Comparison of ENCODE assay signal across 8 mouse cellular contexts in the genomic region with DNA sequence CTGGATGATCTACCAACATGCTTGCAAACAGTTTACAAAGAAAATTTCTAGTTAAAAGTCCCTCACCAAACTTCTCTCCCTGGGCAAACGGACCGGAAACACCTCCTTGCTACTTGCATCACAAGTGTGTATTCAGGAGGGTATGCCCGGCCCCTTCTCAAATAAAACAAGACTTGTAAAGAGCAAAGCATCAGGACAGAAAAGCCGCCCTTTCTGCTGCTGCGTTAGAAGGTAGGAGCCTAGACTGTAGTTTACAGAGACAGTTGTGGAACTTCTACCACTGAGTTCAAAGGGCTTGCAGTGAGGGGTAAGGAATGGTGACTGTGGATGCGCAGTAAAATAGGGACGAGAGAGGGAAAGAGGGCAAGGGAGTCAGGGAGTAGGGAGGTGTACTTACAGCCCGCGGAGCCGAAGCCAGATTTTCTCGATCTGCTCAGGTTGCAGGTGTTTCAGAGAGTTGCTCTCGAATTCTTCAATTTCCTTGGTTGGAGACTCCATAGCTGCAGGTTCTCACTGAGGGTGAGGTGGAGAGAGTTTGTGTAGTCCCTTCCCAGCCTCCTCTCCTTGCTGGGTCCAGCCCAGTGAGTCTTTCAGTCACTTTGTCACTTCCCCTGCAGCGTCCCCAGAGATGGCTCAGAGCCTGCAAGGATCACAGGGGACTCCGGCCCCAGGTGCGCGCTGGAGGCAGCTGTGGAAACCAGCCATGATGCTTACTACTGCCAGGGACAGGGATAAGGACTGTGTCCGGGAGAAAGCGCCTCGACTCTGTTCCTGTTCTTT.
DNase-seq lines count a peak whose midpoint lies in the region; ATAC-seq and TF ChIP-seq lines count a peak whose summit lies in the region.

No protein-coding gene starts in this region.

- peak; percentile 50 for DNase-seq in brain, embryonic 14.5 days (ENCODE audit: low read depth)
- peak; percentile 29 for DNase-seq in forebrain, postnatal 0 days
- peak; percentile 38 for DNase-seq in limb, embryonic 11.5 days (ENCODE audit: low spot score)
- peak; percentile 27 for DNase-seq in stomach, postnatal 0 days (ENCODE audit: low spot score)
- no peak for DNase-seq in right cerebral cortex, postnatal 14 days
- no peak for DNase-seq in left cerebral cortex, postnatal 14 days (ENCODE audit: low spot score in 2 of 2)
- no peak for DNase-seq in thymus, postnatal 25 days

- H3K4me3 ChIP-seq in ES-Bruce4 (ENCODE audit: low read depth, low read length) = peak overlapping the region; percentile 25
- peak overlapping the region; percentile 46 for H3K4me3 ChIP-seq in forebrain, postnatal 0 days (ENCODE audit: low read depth, low read length)
- peak overlapping the region; percentile 3 for H3K4me3 ChIP-seq in limb, embryonic 11.5 days (ENCODE audit: low read depth, low read length)
- peak overlapping the region; percentile 39 for H3K4me3 ChIP-seq in stomach, postnatal 0 days (ENCODE audit: low read depth, low read length)

- H3K9me3 ChIP-seq in ES-Bruce4 (replicated peaks; ENCODE audit: control insufficient read depth, insufficient read depth, low read length, poor library complexity, severe bottlenecking) = no peaks in the 10 kb centered on the region
- no peaks in the 10 kb centered on the region for H3K9me3 ChIP-seq in forebrain, postnatal 0 days (ENCODE audit: low read length)
- no peaks in the 10 kb centered on the region for H3K9me3 ChIP-seq in limb, embryonic 11.5 days (ENCODE audit: control insufficient read depth, low read length)
- no peaks in the 10 kb centered on the region for H3K9me3 ChIP-seq in stomach, postnatal 0 days (ENCODE audit: control insufficient read depth, low read length)

- H3K9ac ChIP-seq in ES-Bruce4 (ENCODE audit: low read depth, poor library complexity, severe bottlenecking) = no peak overlapping the region
- peak overlapping the region; percentile 51 for H3K9ac ChIP-seq in forebrain, postnatal 0 days
- peak overlapping the region; percentile 27; the same call in 1 of the 2 replicates for H3K9ac ChIP-seq in limb, embryonic 11.5 days (ENCODE audit: low read length)
- peak overlapping the region; percentile 45 for H3K9ac ChIP-seq in stomach, postnatal 0 days (ENCODE audit: low read length)

- ATAC-seq in forebrain, postnatal 0 days = peak; percentile 19
- ATAC-seq in limb, embryonic 11.5 days (ENCODE audit: insufficient number of reproducible peaks, low FRiP score, low TSS enrichment, low read depth) = peak; percentile 68; the same call in 1 of the 2 replicates
- peak; percentile 25; the same call in 1 of the 2 replicates for ATAC-seq in stomach, postnatal 0 days (ENCODE audit: low FRiP score, low TSS enrichment)

- H3K4me1 ChIP-seq in ES-Bruce4 (ENCODE audit: control insufficient read depth, insufficient read depth, low read length) = no peaks in the 10 kb centered on the region
- peaks cover 10% of the 10 kb centered on the region; the same call in 1 of the 2 replicates for H3K4me1 ChIP-seq in forebrain, postnatal 0 days (ENCODE audit: insufficient read depth)
- H3K4me1 ChIP-seq in limb, embryonic 11.5 days (ENCODE audit: control insufficient read depth, insufficient read depth, low read length) = peaks cover 2% of the 10 kb centered on the region; the same call in 1 of the 2 replicates
- H3K4me1 ChIP-seq in stomach, postnatal 0 days (replicated peaks; ENCODE audit: control insufficient read depth, insufficient read depth) = peaks cover 5% of the 10 kb centered on the region; the same call in 1 of the 2 replicates

- intact Hi-C loops in left cerebral cortex, postnatal 14 days (cut with DNase I) = no loop called here

- TF ChIP-seq EP300 in ES-Bruce4 (IDR thresholded peaks at IDR 0.05; ENCODE audit: insufficient read depth, low read depth, low read length) = no peak
- no peak for TF ChIP-seq EP300 in stomach, postnatal 0 days (optimal IDR thresholded peaks at IDR 0.05)

- no peaks in the 10 kb centered on the region for H3K27me3 ChIP-seq in ES-Bruce4 (ENCODE audit: control insufficient read depth, insufficient read depth, low read length, poor library complexity, severe bottlenecking)
- H3K27me3 ChIP-seq in forebrain, postnatal 0 days (ENCODE audit: insufficient read depth, low read length) = no peaks in the 10 kb centered on the region
- H3K27me3 ChIP-seq in limb, embryonic 11.5 days (ENCODE audit: control insufficient read depth, insufficient read depth, low read length) = peaks cover 14% of the 10 kb centered on the region
- no peaks in the 10 kb centered on the region for H3K27me3 ChIP-seq in stomach, postnatal 0 days (ENCODE audit: control insufficient read depth, insufficient read depth, low read length)

- no peak for TF ChIP-seq CTCF in ES-Bruce4 (IDR thresholded peaks at IDR 0.05; ENCODE audit: low read depth, low read length)
- TF ChIP-seq CTCF in brain, embryonic 14.5 days (IDR thresholded peaks at IDR 0.05; ENCODE audit: borderline replicate concordance, extremely low read depth, insufficient read depth, insufficient read length) = no peak
- TF ChIP-seq CTCF in forebrain, postnatal 0 days (IDR thresholded peaks at IDR 0.05; ENCODE audit: low read depth) = no peak
- TF ChIP-seq CTCF in stomach, postnatal 0 days (IDR thresholded peaks at IDR 0.05; ENCODE audit: low read depth) = no peak

- no peaks in the 10 kb centered on the region for H3K36me3 ChIP-seq in ES-Bruce4 (ENCODE audit: control insufficient read depth, insufficient read depth, low read length, poor library complexity, severe bottlenecking)
- no peaks in the 10 kb centered on the region for H3K36me3 ChIP-seq in forebrain, postnatal 0 days (ENCODE audit: insufficient read depth)
- H3K36me3 ChIP-seq in limb, embryonic 11.5 days (ENCODE audit: control insufficient read depth, insufficient read depth, low read length) = no peaks in the 10 kb centered on the region
- H3K36me3 ChIP-seq in stomach, postnatal 0 days (ENCODE audit: control insufficient read depth, insufficient read depth, low read length) = no peaks in the 10 kb centered on the region

- TF ChIP-seq POLR2A in ES-Bruce4 (IDR thresholded peaks at IDR 0.05; ENCODE audit: insufficient read depth, low read length) = no peak
- TF ChIP-seq POLR2A in brain, embryonic 14.5 days (IDR thresholded peaks at IDR 0.05; ENCODE audit: borderline replicate concordance, extremely low read depth, insufficient read depth, insufficient read length, poor library complexity, severe bottlenecking) = no peak

- 2% methylated on average over 19 of the region's 19 CpGs for WGBS in forebrain, postnatal 0 days
- WGBS in limb, embryonic 11.5 days = 2% methylated on average over 19 of the region's 19 CpGs
- 5% methylated on average over 19 of the region's 19 CpGs for WGBS in stomach, postnatal 0 days

- peak overlapping the region; percentile 95 for H3K4me2 ChIP-seq in forebrain, postnatal 0 days (ENCODE audit: low read depth)
- H3K4me2 ChIP-seq in limb, embryonic 11.5 days (ENCODE audit: low read depth, severe bottlenecking) = peak overlapping the region; percentile 42
- H3K4me2 ChIP-seq in stomach, postnatal 0 days (replicated peaks; ENCODE audit: low read depth) = peak overlapping the region; percentile 69

- H3K27ac ChIP-seq in ES-Bruce4 (ENCODE audit: insufficient read depth, low read length) = no peak overlapping the region
- 0 out of 2 replicates have a peak overlapping the region, but pooled peaks have one; percentile 5 for H3K27ac ChIP-seq in forebrain, postnatal 0 days (ENCODE audit: low read depth, low read length)
- no peak overlapping the region for H3K27ac ChIP-seq in limb, embryonic 11.5 days (replicated peaks; ENCODE audit: low read depth, low read length)
- 0 out of 2 replicates have a peak overlapping the region, but pooled peaks have one; percentile 24 for H3K27ac ChIP-seq in stomach, postnatal 0 days (replicated peaks)

Comparison
In these comparisons a context has a peak if more than half of its experiments do, and no peak if none do; other contexts are left out.
1. H3K27ac ChIP-seq: peak in forebrain, postnatal 0 days (single experiment) and stomach, postnatal 0 days (single experiment); none in ES-Bruce4 (single experiment) and limb, embryonic 11.5 days (single experiment).
2. DNase-seq: peak in brain, embryonic 14.5 days (single experiment), forebrain, postnatal 0 days (single experiment), limb, embryonic 11.5 days (single experiment) and stomach, postnatal 0 days (single experiment); none in right cerebral cortex, postnatal 14 days (single experiment), left cerebral cortex, postnatal 14 days (0 of 2) and thymus, postnatal 25 days (single experiment).
3. H3K4me2 ChIP-seq: peak in every context shown above with its lines; median percentile 95 in forebrain, postnatal 0 days; 69 in stomach, postnatal 0 days; 42 in limb, embryonic 11.5 days.
4. Peak in every context shown above with its lines, with median percentiles within 50 percentile points of each other: H3K4me3 ChIP-seq and ATAC-seq.